Mouse (Mus musculus) left cerebral cortex, adult 18-20 months (tissue): ENCODE measurements around the gene Nkx2-4. TPM values are rescaled to one million over a fixed set of nuclear protein-coding genes. Genes with fewer than 3 reads are reported as not detected.

ENCODE experiments used
- DNase-seq, 2 experiments: peaks; one replicate each; pipeline ENCODE4 v3.0.0; 2021 to 2022; ENCODE audit warnings: low spot score in 2 of 2, mixed read lengths in 1 of 2
- long read RNA-seq, 2 experiments: library from polyadenylated mRNA; stranded (forward); transcript quantifications; one replicate each; pipeline ENCODE4 v2.0.0; 2021
- total RNA-seq, 2 experiments: library from RNA; stranded (reverse); gene quantifications; 2 replicates each; pipeline ENCODE4 v1.2.3; 2021

The Nkx2-4 gene
- not detected for total RNA-seq
- long read RNA-seq, experiment 1 = 0 reads
- long read RNA-seq, experiment 2 = 0 reads

DNA sequence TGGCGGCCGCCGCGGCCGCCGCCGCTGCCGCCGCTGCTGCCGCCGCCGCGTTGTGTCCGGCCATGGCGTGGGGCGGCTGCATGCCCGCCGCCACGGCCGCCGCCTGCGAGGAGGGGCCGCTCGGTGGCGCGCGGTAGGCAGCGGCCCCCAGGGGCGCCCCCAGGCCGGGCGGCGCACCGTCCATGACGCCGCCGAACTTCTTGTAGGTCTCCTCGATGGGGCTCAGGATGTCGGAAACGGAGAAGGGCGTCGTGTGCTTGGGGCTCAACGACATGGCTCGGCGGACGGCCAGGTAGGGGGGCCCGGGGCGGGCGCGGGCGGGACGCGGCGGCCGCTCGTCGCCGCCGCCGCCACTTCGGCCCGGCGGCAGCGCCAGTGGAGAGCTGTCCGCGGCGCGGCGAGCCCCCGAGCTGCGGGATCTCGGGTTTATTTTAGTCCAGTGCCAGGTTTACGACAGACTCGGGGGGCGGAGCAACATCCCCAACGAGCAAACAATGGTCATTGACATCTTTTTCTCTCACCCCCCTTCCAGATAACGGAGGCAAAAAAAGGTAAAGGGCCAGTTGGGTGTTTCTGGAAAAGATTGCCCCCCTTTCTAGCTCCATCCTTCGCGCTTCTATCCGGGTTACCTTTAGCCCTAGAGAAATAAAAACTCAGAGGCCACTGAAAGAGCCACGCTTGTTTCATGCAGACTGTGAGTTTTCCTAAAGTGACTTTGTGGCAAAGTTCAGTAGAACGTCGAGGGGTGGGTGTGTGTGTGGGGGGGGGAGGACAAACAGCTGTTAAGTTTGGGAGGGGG is at the start of gene Nkx2-4:
Gene Nkx2-4, minus strand, starts transcription at position 374 of the 799 bp plus-strand sequence.
- no peak for DNase-seq

DNA sequence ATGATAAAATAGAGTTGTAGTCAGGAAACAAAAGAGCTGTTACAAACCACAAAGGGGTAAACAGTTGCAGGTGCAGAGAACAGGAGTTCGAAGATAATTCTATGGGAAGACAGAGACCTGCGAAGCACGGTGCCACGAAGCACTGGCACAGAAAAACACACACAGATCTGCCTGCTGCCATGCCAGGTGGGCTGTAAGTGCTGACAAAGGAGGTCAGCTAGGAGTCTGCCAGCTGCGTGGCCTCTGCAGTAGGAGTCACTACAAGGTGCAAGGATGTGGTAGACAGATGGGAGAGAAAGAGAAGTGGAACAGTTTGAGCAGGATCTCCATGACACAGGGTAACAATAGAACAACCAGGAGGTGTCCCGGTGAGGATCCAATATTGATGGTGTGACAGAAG is 42.1 kb upstream of the Nkx2-4 start:
- no peak for DNase-seq

DNA sequence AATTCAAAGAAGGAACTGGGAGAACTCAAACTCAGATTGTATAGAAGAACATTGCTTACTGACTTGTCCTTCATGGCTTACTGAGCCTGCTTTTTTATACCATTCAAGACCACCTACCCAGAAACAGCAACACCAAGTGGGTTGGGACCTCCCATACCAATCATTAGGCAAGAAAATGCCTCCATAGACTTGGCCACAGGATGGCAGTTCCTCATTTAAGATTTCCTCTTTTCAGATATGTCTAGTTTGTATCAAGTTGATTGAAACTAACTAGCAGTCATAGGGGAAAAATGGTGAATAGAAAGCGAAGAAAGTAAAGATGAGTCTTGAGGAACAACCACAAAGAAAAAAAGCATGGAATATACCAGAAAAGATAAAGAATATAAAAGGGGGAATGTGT is 34.5 kb upstream of the Nkx2-4 start:
- DNase-seq = no peak

- DNase-seq = no peak
Observed at GRCm38 (mm10) chr2:147086441-147086840, 1.2 kb upstream of the Nkx2-4 start.

GRCm38 (mm10) chr2:147085937-147086336 is 692 bp upstream of the Nkx2-4 start:
- DNase-seq = no peak

DNA sequence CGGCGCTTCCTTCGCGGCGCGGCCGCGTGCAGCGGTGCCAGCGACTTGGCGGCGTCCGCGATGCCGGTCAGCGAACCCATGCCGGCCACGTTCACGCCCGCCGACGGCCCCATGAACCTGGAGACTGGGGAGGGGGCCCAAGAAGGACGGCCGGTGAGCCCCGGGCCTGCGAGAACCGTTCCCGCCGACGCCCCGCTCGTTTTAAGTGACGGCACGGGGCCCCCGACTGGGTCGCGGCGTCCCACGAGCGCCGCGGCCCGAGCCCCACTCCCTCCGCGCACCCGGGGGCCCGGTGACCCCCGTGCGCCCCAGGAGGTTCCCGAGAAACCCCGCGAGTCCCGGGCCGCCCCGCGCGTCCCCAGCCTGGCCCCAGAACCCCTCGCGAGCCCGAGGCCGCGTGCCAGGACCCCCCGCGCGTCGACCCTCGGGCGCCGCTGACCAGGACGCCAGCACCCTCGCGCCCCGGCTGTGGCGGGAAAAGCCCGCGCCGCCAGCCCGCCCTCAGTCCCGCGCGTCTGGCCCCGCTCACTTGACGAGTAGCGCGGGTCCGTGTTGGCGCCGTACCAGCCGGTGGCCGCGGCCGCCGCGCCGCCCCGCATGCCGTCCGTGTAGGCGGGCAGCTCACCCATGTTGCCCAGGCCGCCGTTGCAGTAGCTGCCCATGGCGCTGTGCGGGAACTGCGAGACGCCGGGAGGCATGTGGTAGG is 726 bp downstream of the Nkx2-4 start:
- no peak for DNase-seq

GRCm38 (mm10) chr2:147083471-147084365 is 1.5 kb downstream of the Nkx2-4 start:
- DNase-seq = no peak

GRCm38 (mm10) chr2:147082391-147082790 is 2.9 kb downstream of the Nkx2-4 start:
- DNase-seq = no peak

GRCm38 (mm10) chr2:147074399-147074798 is 10.8 kb downstream of the Nkx2-4 start:
- no peak for DNase-seq

- no peak for DNase-seq
Observed at GRCm38 (mm10) chr2:147073962-147074361, 11.3 kb downstream of the Nkx2-4 start.

- DNase-seq = no peak
Observed at GRCm38 (mm10) chr2:147070305-147070704, 14.9 kb downstream of the Nkx2-4 start.

DNA sequence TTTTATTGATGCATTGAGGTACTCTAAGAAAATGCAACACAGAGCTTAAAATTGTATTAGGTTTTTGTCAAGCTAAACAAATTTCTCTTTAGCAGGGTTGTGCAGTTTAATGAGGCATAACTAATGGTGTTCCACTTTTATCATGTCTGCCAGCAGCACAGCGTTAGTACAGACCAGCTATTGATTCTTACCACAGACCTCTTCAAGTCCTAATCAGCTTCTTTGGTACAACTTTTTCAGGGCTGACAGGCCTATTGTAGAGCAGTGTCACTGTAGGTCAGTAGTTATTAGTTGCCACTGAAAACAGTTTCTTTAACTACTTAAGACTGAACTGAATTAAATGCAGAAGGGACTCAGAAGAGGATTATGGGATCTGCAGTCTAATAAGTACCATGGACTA is 16.2 kb downstream of the Nkx2-4 start:
- no peak for DNase-seq

DNA sequence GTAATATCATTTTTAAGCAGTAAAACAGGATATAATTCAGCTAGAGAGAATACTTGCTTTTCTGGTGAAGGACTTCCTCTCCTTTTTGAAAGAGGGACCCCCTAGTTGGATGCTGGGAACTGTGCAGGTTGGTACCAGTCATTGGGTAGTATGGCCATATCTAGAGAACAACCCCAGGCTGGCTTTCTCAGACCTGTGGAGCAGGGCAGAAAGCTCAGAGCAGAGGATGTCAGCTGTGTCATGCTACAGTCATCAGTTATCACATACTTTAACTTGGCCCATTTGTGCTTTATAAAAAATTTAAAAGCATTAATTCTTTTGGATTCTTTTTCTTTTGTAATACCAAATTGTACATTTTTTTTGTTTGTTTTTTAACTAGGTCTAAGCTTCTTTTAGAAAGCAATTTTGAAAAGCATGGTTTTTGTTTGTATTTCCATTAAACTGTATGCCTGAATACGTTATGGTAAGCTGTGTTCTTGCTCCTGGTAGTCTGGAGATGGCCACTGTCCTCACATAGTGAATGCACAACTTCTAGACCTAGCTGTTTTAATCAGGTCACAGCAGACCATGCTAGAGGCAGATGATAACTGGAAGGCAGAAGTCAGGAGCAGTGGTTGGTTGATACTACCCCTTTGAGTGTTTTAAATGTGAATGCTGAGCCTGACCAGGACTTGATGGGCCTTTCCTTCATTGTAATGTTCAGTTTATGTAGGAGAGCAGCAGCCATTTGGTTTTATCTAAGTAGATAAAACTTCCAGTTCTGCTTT is 17.6 kb downstream of the Nkx2-4 start:
- no peak for DNase-seq

DNA sequence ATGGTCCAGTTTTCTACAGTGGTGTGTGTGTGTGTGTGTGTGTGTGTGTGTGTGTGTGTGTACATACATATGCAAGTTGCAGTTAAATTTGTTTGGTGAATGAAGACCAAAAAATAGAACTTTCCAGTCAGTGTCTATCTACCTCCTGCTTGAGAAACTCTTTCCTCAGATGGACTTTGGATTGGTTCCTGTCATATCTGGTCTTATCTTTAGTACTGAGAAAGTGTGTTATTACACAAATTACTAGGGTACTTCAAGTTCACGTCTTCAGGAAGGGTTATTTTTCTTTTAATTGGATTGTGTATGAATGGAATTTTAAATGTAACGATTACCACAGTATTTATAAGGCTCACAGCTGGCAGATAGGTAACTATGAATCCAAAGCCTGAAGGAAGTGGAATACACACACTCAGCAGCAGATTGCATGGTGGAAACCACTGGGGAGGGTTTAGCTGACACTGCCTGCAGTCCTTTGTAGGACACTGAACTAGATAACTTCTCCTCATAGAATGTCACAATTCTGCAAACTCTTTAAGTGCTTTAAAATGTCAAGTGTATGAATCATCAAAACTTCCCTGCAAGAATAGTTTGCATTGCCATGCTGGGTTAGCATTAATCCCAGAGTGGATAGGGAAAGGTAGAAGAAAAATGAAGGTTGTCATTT is 31.9 kb downstream of the Nkx2-4 start:
- no peak for DNase-seq

DNA sequence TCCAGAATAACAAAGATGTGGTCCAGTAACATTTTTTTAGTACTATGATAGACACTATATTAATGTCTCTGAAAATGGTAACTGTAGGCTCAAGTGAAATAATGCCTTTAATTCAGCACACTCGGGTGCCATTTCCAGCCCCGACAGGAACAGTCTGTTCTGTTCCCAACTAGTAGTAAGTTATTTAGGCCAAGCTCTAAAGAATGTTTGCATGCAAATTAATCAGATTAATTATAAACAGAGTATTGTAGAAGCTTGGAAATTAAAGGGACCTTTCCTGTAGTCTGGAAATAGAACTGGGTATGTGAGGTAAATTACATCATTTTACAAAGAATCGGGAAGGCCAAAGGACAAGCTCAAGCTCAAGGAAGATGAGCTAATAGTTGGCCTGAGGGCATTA is 38.2 kb downstream of the Nkx2-4 start:
- DNase-seq = no peak

- DNase-seq = no peak
Observed at GRCm38 (mm10) chr2:147035864-147036263, 49.4 kb downstream of the Nkx2-4 start.
